Mouse (Mus musculus): ENCODE data around the gene Cdk2.
A peak's percentile ranks its signal among the peaks of the same experiment; 100 is the strongest.

The Cdk2 gene

DNA sequence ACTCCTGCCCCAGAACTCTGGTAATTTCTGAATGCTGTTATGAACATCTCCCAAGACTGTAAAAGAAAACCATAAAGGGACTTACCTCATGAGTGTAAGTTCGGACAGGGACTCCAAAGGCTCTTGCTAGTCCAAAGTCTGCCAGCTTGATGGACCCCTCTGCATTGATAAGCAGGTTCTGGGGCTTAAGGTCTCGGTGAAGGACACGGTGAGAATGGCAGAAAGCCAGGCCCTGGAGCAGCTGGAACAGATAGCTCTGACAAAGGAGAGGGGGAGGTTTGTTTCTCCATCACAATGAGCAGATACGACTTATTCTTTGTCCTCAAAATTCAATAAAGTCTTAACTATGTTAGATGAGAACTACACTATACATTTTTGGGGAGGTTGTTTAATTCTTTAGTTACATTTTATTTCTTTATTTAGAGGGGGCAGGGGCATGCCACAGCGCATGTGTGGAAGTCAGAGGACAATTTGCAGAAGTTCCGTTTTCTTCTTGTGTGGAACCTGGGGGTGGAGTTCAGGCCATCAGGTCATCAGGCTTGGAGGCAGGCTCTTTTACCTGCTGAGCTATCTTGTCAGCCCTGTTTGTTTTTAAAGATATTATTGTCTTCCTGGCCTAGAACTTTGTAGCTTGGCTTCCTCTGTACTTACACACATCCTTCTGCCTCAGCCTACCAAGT is 2.4 kb downstream of the Cdk2 start:
- DNase-seq = no peak

DNA sequence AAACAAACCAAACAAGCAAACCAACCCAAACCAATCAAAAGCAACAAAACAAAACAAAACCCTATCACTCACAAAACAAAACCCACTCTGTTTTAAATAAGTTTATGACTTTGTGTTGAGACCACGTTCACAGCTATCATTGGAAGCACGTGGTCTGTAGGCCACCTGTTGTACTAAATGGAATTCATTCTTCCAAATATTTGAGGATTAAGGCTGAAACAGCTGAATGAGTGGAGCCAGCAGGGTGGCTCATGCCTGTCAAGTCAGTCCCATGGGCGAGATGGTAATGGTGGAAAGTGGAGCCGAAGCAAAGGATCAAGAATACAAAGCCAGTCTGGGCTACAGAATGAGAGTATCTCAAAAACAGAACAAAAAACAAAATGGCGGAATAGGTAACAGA is 4.1 kb downstream of the Cdk2 start:
- DNase-seq = no peak

DNA sequence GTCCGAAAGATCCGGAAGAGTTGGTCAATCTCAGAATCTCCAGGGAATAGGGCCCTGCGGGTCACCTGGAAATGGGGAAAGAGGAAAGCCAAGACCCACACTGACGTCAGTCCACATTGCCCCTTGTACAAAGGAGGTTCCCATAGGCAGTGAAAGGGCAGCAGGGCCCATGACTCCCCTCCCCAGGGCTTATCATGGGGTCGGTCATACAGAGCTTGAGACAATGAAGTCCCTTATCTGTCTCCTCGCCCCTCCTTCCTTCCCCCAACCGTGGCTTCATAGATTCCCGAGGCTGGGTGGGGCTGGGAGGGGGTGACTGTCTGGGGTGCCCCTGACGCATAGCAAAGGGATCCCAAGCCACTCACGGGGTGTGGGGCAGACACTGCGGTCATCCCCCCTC is 5.2 kb downstream of the Cdk2 start:
- no peak for DNase-seq

DNA sequence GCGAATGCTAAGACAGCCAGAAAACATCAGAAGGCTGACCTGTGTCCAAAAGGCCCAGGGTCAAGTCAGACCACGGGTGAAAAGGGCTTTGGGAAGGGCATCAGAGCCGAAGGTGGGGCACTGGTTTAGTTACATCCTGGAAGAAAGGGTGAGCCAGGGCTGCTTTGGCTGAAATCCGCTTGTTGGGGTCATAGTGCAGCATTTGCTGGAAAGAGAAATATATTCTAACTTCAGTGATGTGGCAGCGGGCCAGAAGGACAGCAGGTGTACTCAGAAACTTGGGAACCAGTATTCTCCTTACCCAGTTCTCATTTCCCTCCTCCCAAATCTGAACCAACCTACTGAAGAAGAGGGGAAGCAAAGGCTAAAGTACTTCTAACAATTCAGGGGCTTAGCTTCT is 5.8 kb downstream of the Cdk2 start:
- no peak for DNase-seq

DNA sequence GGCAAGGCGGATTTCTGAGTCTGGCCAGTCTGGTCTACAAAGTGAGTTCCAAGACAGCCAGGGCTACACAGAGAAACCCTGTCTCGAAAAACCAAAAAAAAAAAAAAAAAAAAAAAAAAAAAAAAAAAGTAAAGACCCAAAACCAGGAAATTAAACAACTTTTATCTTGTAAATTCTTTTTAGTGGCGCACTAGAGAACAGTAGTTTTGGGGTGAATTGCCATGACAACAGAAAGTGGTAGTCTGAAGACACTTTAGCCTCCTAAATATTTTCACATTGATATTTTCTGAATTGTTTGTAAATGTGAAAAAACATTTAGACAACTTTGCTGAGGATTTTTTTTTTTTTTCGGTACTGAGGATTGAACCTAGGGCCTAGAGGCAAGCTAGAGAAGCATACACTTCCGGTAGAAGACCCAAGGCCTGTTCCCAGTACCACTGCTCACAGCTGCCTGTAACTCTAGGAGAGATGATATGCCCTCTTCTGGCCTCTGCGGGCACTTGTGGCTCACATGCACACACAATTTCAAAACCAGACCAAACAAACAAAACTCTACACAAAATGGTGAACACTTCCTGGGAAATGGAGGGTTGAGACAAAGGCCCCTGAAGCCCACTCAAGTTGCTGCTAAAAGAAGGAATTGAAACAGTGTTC is 7.6 kb downstream of the Cdk2 start:
- no peak for DNase-seq

DNA sequence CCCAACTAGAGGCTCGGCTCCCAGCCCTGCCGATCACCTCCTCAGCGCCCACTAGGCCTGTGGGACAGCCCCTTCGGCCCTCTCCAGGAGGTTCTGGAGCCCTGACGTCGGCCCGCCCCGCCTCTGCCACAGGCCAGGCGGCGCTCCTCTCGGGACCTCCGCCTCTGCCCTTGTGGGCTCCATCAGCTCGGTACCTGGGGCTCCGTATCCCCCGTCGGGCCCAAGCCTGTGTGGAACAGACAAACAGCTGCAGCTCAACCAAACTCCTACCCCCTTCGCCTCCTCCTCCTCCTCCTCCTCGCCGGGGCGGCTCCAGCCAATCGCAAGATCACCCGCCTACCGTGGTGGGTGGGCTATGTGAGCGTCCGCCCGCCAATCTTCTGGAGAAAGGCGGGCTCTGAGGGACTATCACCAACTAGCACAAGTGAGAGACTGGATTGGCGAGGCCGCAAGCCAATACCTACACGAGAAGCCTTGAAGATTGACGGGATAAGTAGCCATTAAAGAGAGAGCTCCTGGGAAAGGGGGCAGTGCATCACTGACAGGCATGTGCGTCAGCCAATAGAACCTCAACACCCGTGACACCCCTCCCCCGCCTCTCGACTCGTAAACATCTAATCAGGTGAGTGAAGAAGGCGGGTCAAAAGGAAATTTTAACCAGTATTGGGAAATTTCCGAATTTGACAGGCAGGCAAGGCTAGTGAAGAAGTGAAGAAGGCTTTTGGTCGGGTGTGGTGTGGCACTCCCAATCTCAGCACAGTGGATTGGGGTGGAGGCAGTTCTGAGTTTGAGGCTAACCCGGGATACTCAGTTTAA is 8.6 kb downstream of the Cdk2 start, which contains the start of gene Rab5b:
TSS of gene Rab5b (minus strand) at position 273 of the 816 bp plus-strand sequence.
- DNase-seq = peak; percentile 95 to 97

DNA sequence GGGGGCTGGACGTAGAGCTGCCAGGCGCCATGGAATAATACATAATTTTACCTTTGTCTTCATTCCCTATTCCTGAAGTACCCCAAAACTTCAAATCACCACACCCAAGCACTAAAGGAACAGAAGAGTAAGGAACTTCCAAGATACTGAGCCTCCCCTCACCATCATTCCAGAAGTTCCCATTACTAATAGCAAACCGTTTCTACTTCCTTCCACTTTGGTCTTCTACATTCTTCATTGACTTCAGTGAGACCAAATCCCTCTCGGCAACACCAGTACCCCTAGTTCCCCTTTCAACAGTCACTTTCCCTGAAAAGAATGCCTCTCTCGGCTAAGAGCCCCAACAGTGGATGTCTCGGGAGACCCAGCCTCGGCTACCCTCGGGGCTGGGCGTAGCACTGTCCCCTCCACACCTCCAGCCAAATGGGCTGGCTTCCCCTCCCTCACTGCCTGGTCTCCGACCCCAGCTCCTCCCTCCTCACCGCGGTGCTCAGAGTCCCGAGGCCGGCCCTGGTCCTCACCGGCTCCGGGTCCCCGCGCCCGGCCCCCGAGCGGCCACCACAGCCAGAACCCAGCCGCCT is 9.3 kb downstream of the Cdk2 start:
- no peak for DNase-seq

DNA sequence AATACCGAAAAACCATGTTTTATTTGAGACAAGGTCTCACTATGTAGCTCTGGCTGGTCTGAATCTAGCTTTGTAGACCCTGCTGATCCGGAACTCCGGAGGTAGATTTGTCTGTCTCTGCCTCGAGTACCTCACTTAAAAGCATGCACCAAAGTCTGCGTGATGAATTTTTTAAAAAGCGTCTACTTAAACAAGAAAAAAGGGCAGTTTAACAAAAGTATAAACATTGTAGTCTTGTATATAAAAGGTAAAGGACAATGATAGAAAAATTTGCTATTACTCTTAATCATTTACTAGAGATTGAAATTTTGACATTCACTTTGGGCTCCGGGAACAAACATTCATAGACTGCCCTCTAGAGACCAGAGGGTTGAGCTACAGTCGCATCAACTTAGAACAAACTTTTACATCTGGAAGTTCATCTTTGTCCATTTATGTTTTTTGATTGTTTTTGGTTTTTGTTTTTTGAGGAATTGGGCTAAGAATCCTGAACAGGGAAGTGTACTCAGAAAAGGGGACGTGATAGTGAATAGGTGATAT is 30.3 kb downstream of the Cdk2 start:
- DNase-seq = peak; percentile 39 to 50

DNA sequence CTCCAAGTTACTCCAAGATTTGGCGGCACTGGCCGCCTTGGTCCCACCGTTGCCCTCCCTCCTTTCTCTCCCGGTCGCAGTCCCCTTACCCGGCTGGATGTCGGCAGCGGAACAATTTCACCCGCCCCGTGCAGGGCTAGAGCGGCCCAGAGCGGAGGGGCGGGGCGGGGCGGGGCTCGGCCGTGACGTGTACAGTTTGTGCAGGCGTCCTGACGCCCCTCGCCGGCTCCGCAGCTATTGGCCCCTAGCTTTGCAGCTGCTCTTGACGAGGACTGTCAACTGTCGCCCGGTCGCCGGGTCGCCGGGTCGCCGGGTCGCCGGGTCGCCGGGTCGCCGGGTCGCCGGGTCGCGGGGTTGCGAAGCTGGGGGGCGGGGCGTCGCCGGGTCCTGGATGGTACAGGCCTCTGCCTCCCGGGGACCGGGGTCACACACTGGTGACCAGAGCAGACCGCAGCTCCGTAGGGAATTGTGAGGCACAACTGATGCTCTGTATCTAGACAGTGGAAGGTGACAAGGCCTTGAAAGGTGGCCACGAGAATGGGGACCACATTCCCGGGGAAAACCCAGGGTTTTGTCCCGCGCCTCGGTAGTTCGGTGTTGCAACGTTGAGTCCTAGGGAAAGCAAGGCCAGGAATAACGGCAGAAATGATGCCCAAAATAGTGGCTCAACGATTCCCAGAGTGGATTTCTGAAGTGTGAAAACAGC is 30.9 kb downstream of the Cdk2 start, which contains the start of gene Suox:
TSS of gene Suox (minus strand) at position 311 of the 706 bp plus-strand sequence.
- peak; percentile 80 to 81 for DNase-seq

DNA sequence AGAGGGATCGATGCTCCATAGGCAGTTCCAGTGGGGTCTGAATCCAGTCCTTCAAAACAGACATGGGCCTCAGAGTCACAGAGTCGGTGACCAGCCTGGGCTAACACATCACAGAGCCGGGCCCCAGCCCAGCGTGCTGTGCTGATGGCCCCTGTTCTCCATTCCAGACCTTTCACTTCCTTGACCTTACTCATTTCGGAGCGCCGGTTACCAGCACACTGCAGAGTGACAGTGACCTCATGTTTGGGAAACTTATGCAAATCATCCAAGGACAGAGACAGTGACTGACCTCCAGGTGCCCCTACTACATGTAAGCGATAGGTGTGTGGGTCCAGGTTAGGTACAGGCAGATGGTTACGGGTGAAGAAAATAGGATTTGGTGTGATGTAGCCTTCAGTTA is 33.7 kb downstream of the Cdk2 start:
- DNase-seq = no peak

DNA sequence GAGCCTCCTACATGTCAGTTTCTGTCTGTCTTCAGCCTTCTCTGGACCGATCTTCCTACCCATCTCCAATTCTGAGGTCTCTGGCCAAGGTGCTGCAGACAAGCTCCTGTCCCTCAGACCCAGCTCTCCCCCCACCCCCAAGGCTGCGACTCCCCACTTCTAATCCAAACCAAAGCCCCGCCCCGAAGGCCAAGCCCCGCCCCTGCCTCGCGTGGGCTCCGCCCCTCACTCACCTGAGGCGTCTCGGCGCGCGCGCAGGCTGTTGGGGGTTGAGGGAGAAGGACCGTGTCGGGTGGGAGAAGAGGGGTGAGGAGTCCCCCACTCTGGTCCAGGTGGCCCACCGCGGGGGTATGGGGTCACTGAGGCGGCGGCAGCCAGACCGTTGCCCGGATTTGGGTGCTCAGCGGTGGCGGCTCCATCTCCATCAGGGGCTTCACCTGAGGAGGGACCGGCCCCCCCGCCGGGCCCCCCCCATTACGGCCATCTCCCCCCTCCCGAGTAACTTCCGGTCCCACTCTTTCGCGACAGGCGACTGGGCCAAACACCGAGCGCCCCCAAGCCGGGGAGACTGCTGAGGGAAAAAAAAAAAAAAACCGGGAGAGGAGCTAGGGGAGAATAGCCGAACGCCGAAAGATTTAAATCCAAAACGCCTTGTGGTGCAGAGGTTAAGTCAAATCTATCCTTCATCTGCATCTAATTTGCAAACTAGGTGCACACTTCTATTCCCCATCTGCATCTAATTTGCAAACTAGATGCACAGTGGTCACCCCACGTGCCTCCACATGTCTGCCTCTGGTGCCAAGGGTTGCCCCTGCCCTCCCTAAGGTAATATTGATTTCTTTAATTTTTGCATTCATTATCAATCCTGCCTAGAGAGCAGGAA is 35.8 kb downstream of the Cdk2 start:
- peak; percentile 77 to 79 for DNase-seq

DNA sequence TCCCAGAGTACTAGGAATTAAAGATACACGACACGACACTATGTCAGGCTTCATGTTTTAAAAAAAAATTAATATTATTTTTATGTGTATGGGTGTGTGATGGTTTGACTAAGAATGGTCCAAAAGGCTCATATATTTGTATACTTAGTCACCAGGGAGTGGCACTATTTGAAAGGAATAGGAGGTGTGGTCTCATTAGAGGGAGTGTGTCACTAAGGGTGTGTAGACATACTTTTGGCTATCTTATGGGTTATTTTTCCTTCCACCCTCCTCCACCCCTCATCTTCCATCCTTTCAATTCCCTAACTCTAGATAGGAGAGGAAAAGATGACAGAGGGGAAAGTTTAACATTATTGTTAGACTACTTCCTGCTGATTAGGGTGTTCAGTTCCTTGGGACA is 39.0 kb downstream of the Cdk2 start:
- no peak for DNase-seq

DNA sequence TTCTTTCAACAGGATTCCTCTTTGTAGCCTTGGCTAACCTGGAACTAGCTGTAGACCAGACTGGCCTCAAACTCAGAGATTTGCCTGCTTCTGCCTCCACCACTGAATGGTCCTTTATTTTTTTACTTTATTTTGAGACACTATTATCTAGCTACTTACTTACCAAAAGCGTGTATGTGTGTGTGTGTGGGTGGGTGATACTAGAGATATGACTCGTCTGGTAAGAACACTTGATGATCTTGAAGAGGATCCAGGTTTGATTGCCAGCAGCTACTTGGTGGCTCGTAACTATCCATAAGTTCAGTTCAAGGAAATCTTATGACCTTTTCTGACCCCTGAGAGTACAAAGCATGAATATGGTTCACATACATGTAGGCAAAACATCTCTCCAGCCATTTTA is 39.5 kb downstream of the Cdk2 start:
- no peak for DNase-seq

DNA sequence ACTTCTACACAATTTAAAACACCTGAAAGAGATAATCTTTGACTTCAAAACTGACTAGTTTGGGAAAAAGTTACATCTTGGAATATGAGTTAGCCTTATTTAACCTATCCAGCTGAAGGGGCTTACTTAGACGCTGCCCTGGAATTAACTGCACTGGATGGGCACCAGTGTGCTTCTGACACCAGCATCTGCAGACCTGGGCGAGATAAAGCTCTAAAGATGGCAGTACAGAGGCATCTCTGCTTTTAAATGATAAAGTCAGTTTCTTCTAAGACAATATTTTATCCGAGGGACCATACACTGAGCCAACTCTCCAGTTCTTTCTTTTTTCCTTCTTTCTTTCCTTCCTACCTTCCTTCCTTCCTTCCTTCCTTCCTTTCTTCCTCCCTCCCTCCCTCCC is 40.0 kb downstream of the Cdk2 start:
- no peak for DNase-seq

DNA sequence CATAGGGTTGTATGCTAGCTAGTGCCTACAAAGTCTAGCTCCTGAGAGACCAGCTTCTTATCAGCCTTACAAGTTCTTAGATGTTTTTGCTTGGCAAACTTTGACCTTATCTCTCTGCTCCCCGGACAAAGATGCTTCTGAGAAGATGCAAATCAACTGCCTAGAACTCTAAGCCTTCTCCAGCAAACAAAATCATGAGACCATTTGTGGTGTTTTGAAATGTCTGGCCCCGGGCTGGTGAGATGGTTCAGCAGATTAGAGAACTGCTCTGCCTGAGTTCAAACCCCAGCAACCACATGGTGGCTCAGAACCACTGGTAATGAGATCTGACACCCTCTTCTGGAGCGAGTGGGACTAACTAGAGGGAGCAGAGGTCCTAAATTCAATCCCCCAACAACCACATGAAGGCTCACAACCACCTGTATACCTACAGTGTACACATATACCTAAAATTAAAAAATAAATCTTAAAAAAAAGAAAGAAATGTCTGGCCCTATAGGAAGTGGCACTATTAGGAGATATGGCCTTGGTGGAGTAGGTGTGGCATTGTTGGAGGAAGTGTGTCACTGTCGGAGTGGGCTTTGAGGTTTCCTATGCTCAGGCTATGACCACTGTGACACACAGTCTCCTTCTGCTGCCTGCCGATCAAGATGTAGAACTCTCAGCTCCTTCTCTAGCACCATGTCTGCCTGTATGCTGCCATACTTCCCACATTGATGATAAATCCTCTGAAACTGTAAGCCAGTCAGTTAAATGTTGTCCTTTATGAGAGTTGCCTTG is 41.2 kb downstream of the Cdk2 start:
- no peak for DNase-seq

DNA sequence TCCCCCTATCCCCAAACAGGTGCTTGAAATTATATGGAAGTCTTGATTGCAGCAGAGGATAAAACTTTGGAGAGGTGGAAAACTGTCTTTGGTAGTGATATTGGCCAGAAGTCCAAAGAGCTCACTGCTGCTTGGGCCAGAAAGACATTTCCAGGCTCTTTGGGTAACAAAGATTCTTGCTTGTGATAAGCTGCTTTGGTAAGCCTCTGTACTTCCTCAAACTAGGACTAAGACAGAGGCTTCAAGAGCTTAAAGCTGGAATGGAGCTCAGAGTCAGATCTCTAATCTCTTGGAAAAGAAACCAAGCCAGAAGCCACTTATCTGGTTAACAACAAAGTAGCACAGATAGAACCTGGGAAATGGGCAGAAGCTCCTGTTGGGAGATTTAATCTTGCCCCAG is 42.4 kb downstream of the Cdk2 start:
- no peak for DNase-seq

DNA sequence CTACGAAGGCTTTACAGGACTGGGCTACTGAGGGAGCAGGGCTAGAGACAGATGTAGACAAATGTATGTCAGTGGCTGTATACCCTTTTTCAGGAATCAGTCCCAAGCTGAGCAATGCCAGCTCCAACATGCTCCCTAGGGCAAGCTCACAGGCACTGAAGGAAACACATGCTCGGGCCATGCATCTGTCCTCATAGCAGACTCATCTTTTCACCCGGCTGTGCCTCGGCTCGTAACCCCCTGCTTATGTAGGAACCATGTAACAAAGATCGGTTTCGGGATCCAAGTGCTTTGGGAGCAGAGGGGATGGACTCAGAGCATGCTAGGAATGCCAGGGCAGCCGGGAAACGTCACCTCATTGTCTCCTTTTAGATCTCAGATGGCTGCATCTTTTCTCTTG is 45.3 kb downstream of the Cdk2 start:
- DNase-seq = no peak

DNA sequence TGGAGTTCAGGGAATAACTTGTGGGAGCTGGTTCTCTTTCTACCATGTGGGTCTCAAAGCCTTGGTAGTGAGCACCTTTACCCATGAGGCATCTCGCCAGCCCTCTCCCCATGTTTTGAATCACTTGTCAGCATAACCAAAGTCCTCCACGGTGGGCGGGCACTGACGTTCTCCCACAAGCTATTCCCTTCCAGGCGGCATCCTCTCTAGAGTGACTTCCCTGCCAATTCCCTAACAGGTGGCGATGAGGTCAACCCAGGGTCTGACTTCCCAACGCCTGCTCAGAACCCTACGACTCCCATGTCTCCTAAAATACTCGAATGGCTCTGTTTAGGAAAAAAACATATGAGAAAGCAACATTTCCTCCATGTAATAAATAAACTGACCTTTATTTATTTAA is 47.0 kb downstream of the Cdk2 start:
- DNase-seq = no peak

DNA sequence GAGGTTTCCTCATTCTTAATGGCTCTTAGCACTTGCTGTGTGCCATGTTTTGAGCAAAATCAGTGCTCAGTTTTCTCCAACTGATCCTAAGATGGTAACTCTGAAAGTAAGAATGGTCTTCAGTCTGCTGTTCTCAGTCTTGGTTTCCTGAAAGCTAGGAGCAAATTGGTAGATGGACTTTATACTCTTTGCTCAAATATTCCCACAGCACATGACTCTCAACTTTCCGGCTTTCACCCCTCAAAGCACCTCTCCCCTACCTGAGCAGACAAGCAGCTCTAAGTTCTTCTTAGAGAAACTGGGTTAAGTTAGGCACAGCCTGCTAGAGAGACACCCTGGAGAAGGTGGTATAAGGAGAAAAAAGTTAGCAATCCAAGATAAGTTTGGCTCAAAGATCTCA is 48.1 kb downstream of the Cdk2 start:
- DNase-seq = no peak

DNA sequence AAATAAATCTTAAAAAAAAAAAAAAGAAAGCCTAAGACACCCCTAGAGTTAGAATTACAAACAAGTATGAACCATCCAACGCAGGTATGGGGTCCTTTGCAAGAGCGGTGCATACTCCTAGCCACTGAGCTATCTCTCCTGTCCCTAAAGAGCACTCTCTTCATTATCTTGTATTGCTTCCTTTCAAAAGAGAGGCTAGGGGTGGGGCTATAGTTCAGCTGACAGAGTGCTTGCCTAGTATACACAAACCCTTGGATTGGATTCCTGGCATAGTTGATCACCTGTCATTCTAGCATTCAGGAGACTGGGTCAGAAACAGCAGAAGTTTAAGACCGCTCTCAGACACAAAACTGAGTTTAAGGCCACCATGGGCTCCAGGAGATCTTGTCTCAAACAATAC is 49.6 kb downstream of the Cdk2 start:
- DNase-seq = no peak

DNA sequence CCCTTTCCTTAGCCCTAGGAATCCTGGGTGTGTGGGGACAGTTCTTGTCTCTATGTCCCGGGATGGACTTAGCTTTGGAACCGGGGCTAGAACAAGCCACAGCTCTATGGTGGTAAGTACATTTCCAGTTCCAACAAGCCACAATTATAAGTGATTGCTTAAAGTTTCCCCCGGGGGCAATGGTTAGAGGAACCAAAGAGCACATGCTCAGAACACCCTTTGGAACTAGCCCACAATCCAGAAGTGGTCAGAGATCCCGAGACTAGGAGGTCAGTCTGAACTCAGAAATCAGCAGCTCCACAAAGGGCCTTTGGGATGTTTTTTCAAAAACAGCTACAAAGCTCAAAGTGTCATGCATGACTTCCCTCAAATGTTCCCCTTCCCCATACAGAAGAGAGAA is 51.0 kb downstream of the Cdk2 start:
- no peak for DNase-seq

All from B cell, adult 2 months (primary cell).